Mouse (Mus musculus): ENCODE results near the gene Ly6g6d. TPM values are rescaled to one million over a fixed set of nuclear protein-coding genes. Genes with fewer than 3 reads are reported as not detected.

The Ly6g6d gene
- polyA plus RNA-seq, 1 experiment from 2014 or later = 0.19 TPM

GRCm38 (mm10) chr17:35024691-35025488 is 53.0 kb downstream of the Ly6g6d start:
- ChIA-PET POLR2A (interaction anchor here (0.7 kb wide), 1 partner anchor 82 kb away, joined by 6 read pairs; no protein-coding TSS in a partner anchor), CTCF (interaction anchor here (0.8 kb wide), 1 partner anchor 35 kb away, joined by 3 read pairs; the partner anchor contains the start of gene Ddah2)

GRCm38 (mm10) chr17:35024261-35024660 is 53.6 kb downstream of the Ly6g6d start:
- POLR2A ChIA-PET = no interaction called here
- in situ Hi-C loops (cut with MboI; ENCODE audit: low pct_unique_long_range_greater_than_20kb) = loop anchor here (5.0 kb wide), 2 partner anchors 38 to 88 kb away; no protein-coding TSS in a partner anchor
- CTCF ChIA-PET = interaction anchor here (0.8 kb wide), 1 partner anchor 35 kb away, joined by 3 read pairs; the partner anchor contains the start of gene Ddah2
- ATAC-seq (no peak), DNase-seq (ENCODE audit: low read depth, low spot score) (no peak)
- no peak for TF ChIP-seq CTCF (IDR thresholded peaks at IDR 0.05)
- H3K27me3 ChIP-seq = no peaks in the 10 kb centered on the region

More at GRCm38 (mm10) chr17:35024691-35025488, 53.0 kb downstream of the Ly6g6d start:
- DNase-seq (ENCODE audit: low read depth, low spot score) (no peak), ATAC-seq (no peak)
- in situ Hi-C loops (cut with MboI; ENCODE audit: low pct_unique_long_range_greater_than_20kb) = loop anchor here (5.0 kb wide), 2 partner anchors 37 to 87 kb away; no protein-coding TSS in a partner anchor
- no peaks in the 10 kb centered on the region for H3K27me3 ChIP-seq
- TF ChIP-seq CTCF (IDR thresholded peaks at IDR 0.05) = no peak

- no peak for ATAC-seq
- in situ Hi-C loops (cut with MboI; ENCODE audit: low pct_unique_long_range_greater_than_20kb) = loop anchor here (5.0 kb wide), 2 partner anchors 39 to 89 kb away; no protein-coding TSS in a partner anchor
- no peak for DNase-seq (ENCODE audit: low read depth, low spot score)
- no peak for TF ChIP-seq CTCF (IDR thresholded peaks at IDR 0.05)
- ChIA-PET POLR2A (no interaction called here), CTCF (interaction anchor here (0.5 to 0.8 kb wide), 2 partner anchors 28 to 36 kb away, joined by 3 read pairs; partner anchors contain the start of gene Ddah2)
- no peaks in the 10 kb centered on the region for H3K27me3 ChIP-seq
These were observed 54.1 kb downstream of the Ly6g6d start for GRCm38 (mm10) chr17:35023756-35024155.

GRCm38 (mm10) chr17:35023221-35023620 is 54.6 kb downstream of the Ly6g6d start:
- no peak for DNase-seq (ENCODE audit: low read depth, low spot score)
- POLR2A ChIA-PET = no interaction called here
- TF ChIP-seq CTCF (IDR thresholded peaks at IDR 0.05) = no peak
- in situ Hi-C loops (cut with MboI; ENCODE audit: low pct_unique_long_range_greater_than_20kb) = loop anchor here (5.0 kb wide), 2 partner anchors 39 to 89 kb away; no protein-coding TSS in a partner anchor
- no peak for ATAC-seq
- no peaks in the 10 kb centered on the region for H3K27me3 ChIP-seq
- CTCF ChIA-PET = interaction anchor here (0.5 to 2.7 kb wide), 4 partner anchors 19 to 98 kb away, joined by 3 to 12 read pairs (median 4); partner anchors contain the start of gene Gpank1

- no peaks in the 10 kb centered on the region for H3K27me3 ChIP-seq
- ChIA-PET POLR2A (interaction anchor here (1.3 to 2.1 kb wide), 2 partner anchors 29 to 37 kb away, joined by 3 to 9 read pairs; no protein-coding TSS in a partner anchor), CTCF (interaction anchor here (1.1 to 2.7 kb wide), 5 partner anchors 10 to 98 kb away, joined by 3 to 12 read pairs (median 4); partner anchors contain the start of gene Gpank1)
- no peak for TF ChIP-seq CTCF (IDR thresholded peaks at IDR 0.05)
- no peak for DNase-seq (ENCODE audit: low read depth, low spot score)
- no peak for ATAC-seq
- in situ Hi-C loops (cut with MboI; ENCODE audit: low pct_unique_long_range_greater_than_20kb) = loop anchor here (5.0 kb wide), 2 partner anchors 40 to 90 kb away; no protein-coding TSS in a partner anchor
These were observed 55.3 kb downstream of the Ly6g6d start for GRCm38 (mm10) chr17:35022541-35023060.

GRCm38 (mm10) chr17:35021842-35022477 is 55.9 kb downstream of the Ly6g6d start:
- ChIA-PET CTCF (interaction anchor here (0.9 to 2.7 kb wide), 15 partner anchors 11 to 99 kb away, joined by 3 to 12 read pairs (median 4); partner anchors contain the start of genes Clic1, Gpank1 and Ly6g6e), POLR2A (interaction anchor here (0.6 to 2.1 kb wide), 6 partner anchors 25 to 99 kb away, joined by 3 to 9 read pairs (median 3); partner anchors contain the start of genes Clic1 and Gpank1)
- H3K27me3 ChIP-seq = no peaks in the 10 kb centered on the region
- DNase-seq (ENCODE audit: low read depth, low spot score) (no peak), ATAC-seq (no peak)
- in situ Hi-C loops (cut with MboI; ENCODE audit: low pct_unique_long_range_greater_than_20kb) = loop anchor here (5.0 kb wide), 2 partner anchors 40 to 90 kb away; no protein-coding TSS in a partner anchor
- no peak for TF ChIP-seq CTCF (IDR thresholded peaks at IDR 0.05)

Other genes with a start within 250 kb of the Ly6g6d start
- gene Stk19, start 241.1 kb downstream of the Ly6g6d start, polyA plus RNA-seq (2021) = 50.8 TPM
- 34.4 TPM for gene Dxo, start 241.0 kb downstream of the Ly6g6d start, polyA plus RNA-seq (2021)
- 69.3 TPM for gene Skiv2l, start 227.9 kb downstream of the Ly6g6d start, polyA plus RNA-seq (2021)
- gene Nelfe, start 227.7 kb downstream of the Ly6g6d start, polyA plus RNA-seq (2021) = 73.2 TPM
- gene Cfb, start 215.5 kb downstream of the Ly6g6d start, polyA plus RNA-seq (2021) = 3.1 TPM
- 33.5 TPM for gene Zbtb12, start 198.6 kb downstream of the Ly6g6d start, polyA plus RNA-seq (2021)
- gene Gm20547, start 196.0 kb downstream of the Ly6g6d start, polyA plus RNA-seq (2021) = not detected
- gene C2, start 179.8 kb downstream of the Ly6g6d start, polyA plus RNA-seq (2021) = 0.65 TPM
- 200 TPM for gene Ehmt2, start 179.6 kb downstream of the Ly6g6d start, polyA plus RNA-seq (2021)
- gene Slc44a4, start 163.6 kb downstream of the Ly6g6d start, polyA plus RNA-seq (2021) = 0.37 TPM
- gene Neu1, start 146.8 kb downstream of the Ly6g6d start, polyA plus RNA-seq (2021) = 75.4 TPM
- 47.3 TPM for gene Hspa1b, start 118.8 kb downstream of the Ly6g6d start, polyA plus RNA-seq (2021)
- 1.2 TPM for gene Gm20481, start 108.2 kb downstream of the Ly6g6d start, polyA plus RNA-seq (2021)
- gene Hspa1a, start 105.9 kb downstream of the Ly6g6d start, polyA plus RNA-seq (2021) = 9.2 TPM
- 1.9 TPM for gene Hspa1l, start 105.4 kb downstream of the Ly6g6d start, polyA plus RNA-seq (2021)
- gene Lsm2, start 96.2 kb downstream of the Ly6g6d start, polyA plus RNA-seq (2021) = 64.4 TPM
- 123 TPM for gene Vars, start 77.1 kb downstream of the Ly6g6d start, polyA plus RNA-seq (2021)
- 1.2 TPM for gene Vwa7, start 61.5 kb downstream of the Ly6g6d start, polyA plus RNA-seq (2021)
- 0.64 TPM for gene Sapcd1, start 50.0 kb downstream of the Ly6g6d start, polyA plus RNA-seq (2021)
- 2.9 TPM for gene Msh5, start 31.3 kb downstream of the Ly6g6d start, polyA plus RNA-seq (2021)
- 671 TPM for gene Clic1, start 28.1 kb downstream of the Ly6g6d start, polyA plus RNA-seq (2021)
- 198 TPM for gene Ddah2, start 19.0 kb downstream of the Ly6g6d start, polyA plus RNA-seq (2021)
- gene Ly6g6c, start 12.7 kb downstream of the Ly6g6d start, polyA plus RNA-seq (2021) = not detected
- not detected for gene Mpig6b, start 11.9 kb downstream of the Ly6g6d start, polyA plus RNA-seq (2021)
- gene Ly6g6e, start 1.2 kb downstream of the Ly6g6d start, polyA plus RNA-seq (2021) = not detected
- not detected for gene Ly6g6f, start 7.5 kb upstream of the Ly6g6d start, polyA plus RNA-seq (2021)
- 77.3 TPM for gene Abhd16a, start 11.2 kb upstream of the Ly6g6d start, polyA plus RNA-seq (2021)
- gene Ly6g5c, start 30.2 kb upstream of the Ly6g6d start, polyA plus RNA-seq (2021) = not detected
- gene Ly6g5b, start 37.4 kb upstream of the Ly6g6d start, polyA plus RNA-seq (2021) = 0.27 TPM
- 28.4 TPM for gene Gpank1, start 43.4 kb upstream of the Ly6g6d start, polyA plus RNA-seq (2021)
- 254 TPM for gene Csnk2b, start 44.0 kb upstream of the Ly6g6d start, polyA plus RNA-seq (2021)
- gene D17H6S53E, start 48.3 kb upstream of the Ly6g6d start, polyA plus RNA-seq (2021) = 29.3 TPM
- 0.15 TPM for gene Apom, start 54.0 kb upstream of the Ly6g6d start, polyA plus RNA-seq (2021)
- gene Bag6, start 57.1 kb upstream of the Ly6g6d start, polyA plus RNA-seq (2021) = 283 TPM
- gene Prrc2a, start 86.8 kb upstream of the Ly6g6d start, polyA plus RNA-seq (2021) = 300 TPM
- 0.14 TPM for gene Aif1, start 98.0 kb upstream of the Ly6g6d start, polyA plus RNA-seq (2021)
- gene Lst1, start 110.4 kb upstream of the Ly6g6d start, polyA plus RNA-seq (2021) = not detected
- gene Ltb, start 116.4 kb upstream of the Ly6g6d start, polyA plus RNA-seq (2021) = not detected
- not detected for gene Tnf, start 123.9 kb upstream of the Ly6g6d start, polyA plus RNA-seq (2021)
- gene Lta, start 127.3 kb upstream of the Ly6g6d start, polyA plus RNA-seq (2021) = 0.14 TPM
- 0.54 TPM for gene Gm16181, start 142.8 kb upstream of the Ly6g6d start, polyA plus RNA-seq (2021)
- gene Atp6v1g2, start 155.6 kb upstream of the Ly6g6d start, polyA plus RNA-seq (2021) = 3.7 TPM
- 32.8 TPM for gene Nfkbil1, start 157.7 kb upstream of the Ly6g6d start, polyA plus RNA-seq (2021)
- gene Ddx39b, start 163.7 kb upstream of the Ly6g6d start, polyA plus RNA-seq (2021) = 321 TPM
- 112 TPM for gene H2-D1, start 184.7 kb upstream of the Ly6g6d start, polyA plus RNA-seq (2021)
- 1.1 TPM for gene H2-Q1, start 242.3 kb upstream of the Ly6g6d start, polyA plus RNA-seq (2021)

Measured in Patski (cell line).